Mouse (Mus musculus): ENCODE measurements around the gene Smg6.

GRCm38 (mm10) chr11:74965516-74965915 is 39.9 kb downstream of the Smg6 start:
- TF ChIP-seq CTCF (IDR thresholded peaks at IDR 0.05; ENCODE audit: low read depth, low read length) (no peak), EP300 (IDR thresholded peaks at IDR 0.05; ENCODE audit: insufficient read depth, low read depth, low read length) (no peak), POLR2A (IDR thresholded peaks at IDR 0.05; ENCODE audit: insufficient read depth, low read length) (no peak)

Data from ES-Bruce4 (cell line).